Mouse (Mus musculus) left cerebral cortex, adult 9 months (tissue): Measurements from ENCODE around the gene Carmil2.

Experiments
- DNase-seq, 2 experiments: peaks; one replicate each; pipeline ENCODE4 v3.0.0; 2022; ENCODE audit warnings: low spot score in 2 of 2

Gene Carmil2

GRCm38 (mm10) chr8:105685796-105686308, at the start of gene Carmil2:
Gene Carmil2, plus strand, starts transcription at chr8:105686274.
- peak in 1 of 2 experiments; percentile 42 for DNase-seq

- no peak for DNase-seq
Measured at GRCm38 (mm10) chr8:105636963-105637510, 49.0 kb upstream of the Carmil2 start, which contains the start of gene Agrp. Gene Agrp, minus strand, starts transcription at chr8:105637393.

- no peak for DNase-seq
Measured at GRCm38 (mm10) chr8:105637601-105638041, 48.5 kb upstream of the Carmil2 start.

GRCm38 (mm10) chr8:105638510-105638909, 47.6 kb upstream of the Carmil2 start:
- no peak for DNase-seq

GRCm38 (mm10) chr8:105639835-105640234, 46.2 kb upstream of the Carmil2 start:
- no peak for DNase-seq

GRCm38 (mm10) chr8:105640511-105640910, 45.6 kb upstream of the Carmil2 start:
- no peak for DNase-seq

- DNase-seq = no peak
Measured at GRCm38 (mm10) chr8:105645205-105645604, 40.9 kb upstream of the Carmil2 start.

- no peak for DNase-seq
Measured at GRCm38 (mm10) chr8:105648929-105649328, 37.1 kb upstream of the Carmil2 start.

- no peak for DNase-seq
Measured at GRCm38 (mm10) chr8:105657641-105658040, 28.4 kb upstream of the Carmil2 start.

GRCm38 (mm10) chr8:105661167-105661566, 24.9 kb upstream of the Carmil2 start:
- peak in 1 of 2 experiments; percentile 22 for DNase-seq

GRCm38 (mm10) chr8:105677891-105678290, 8.2 kb upstream of the Carmil2 start:
- no peak for DNase-seq

GRCm38 (mm10) chr8:105685325-105685724, 749 bp upstream of the Carmil2 start:
- no peak for DNase-seq

- DNase-seq = no peak
Measured at GRCm38 (mm10) chr8:105686551-105686950, 477 bp downstream of the Carmil2 start.

GRCm38 (mm10) chr8:105687512-105687911, 1.4 kb downstream of the Carmil2 start:
- no peak for DNase-seq

GRCm38 (mm10) chr8:105688242-105688752, 2.2 kb downstream of the Carmil2 start:
- DNase-seq = no peak

- DNase-seq = no peak
Measured at GRCm38 (mm10) chr8:105689256-105689982, 3.3 kb downstream of the Carmil2 start.

- no peak for DNase-seq
Measured at GRCm38 (mm10) chr8:105689983-105690360, 3.9 kb downstream of the Carmil2 start.

- no peak for DNase-seq
Measured at GRCm38 (mm10) chr8:105690978-105691377, 4.9 kb downstream of the Carmil2 start.

GRCm38 (mm10) chr8:105692449-105693182, 6.5 kb downstream of the Carmil2 start:
- DNase-seq = no peak

GRCm38 (mm10) chr8:105693648-105694047, 7.6 kb downstream of the Carmil2 start:
- peak in 1 of 2 experiments; percentile 75 for DNase-seq

GRCm38 (mm10) chr8:105694051-105694799, 8.2 kb downstream of the Carmil2 start:
- peak in 1 of 2 experiments; percentile 46 for DNase-seq
